Mouse (Mus musculus): ENCODE measurements at regions not wholly inside any gene's neighbourhood (a gene's known extent, or its start where the extent isn't known, plus 50 kb on each side); places are given as distances from the start of the nearest gene placed in this dataset.
A peak's percentile ranks its signal among the peaks of the same experiment; 100 is the strongest.

DNA sequence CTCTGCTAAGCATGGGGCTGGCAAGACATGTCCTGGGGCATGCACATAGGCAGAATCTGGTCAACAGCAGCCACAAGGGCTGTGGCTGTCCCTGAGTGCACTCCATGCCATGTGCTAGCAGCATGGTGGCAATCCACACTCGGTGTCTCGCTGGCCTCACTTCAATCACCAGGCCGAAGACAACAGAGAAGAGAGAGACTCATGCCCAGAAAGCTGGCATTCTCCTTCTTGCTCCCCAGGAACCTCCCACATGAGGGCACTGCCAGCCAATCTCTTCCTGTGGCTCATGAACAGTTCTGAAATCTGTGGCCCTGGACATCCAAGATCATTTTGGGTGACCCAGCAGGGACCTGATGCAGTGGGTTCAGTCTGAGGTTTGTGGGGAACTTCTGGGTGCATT is 74.5 kb upstream of the Gm26897 start:
- no peak for DNase-seq

GRCm38 (mm10) chr5:111660447-111660846 is 73.3 kb upstream of the Gm26897 start:
- DNase-seq: no peak

GRCm38 (mm10) chr5:111660968-111661367 is 72.8 kb upstream of the Gm26897 start:
- no peak for DNase-seq

GRCm38 (mm10) chr5:111661971-111662370 is 71.8 kb upstream of the Gm26897 start:
- DNase-seq: peak; percentile 23

- DNase-seq: no peak
These were observed 69.9 kb upstream of the Gm26897 start for GRCm38 (mm10) chr5:111663831-111664230.

GRCm38 (mm10) chr5:111665406-111665805 is 68.3 kb upstream of the Gm26897 start:
- DNase-seq: peak; percentile 26

DNA sequence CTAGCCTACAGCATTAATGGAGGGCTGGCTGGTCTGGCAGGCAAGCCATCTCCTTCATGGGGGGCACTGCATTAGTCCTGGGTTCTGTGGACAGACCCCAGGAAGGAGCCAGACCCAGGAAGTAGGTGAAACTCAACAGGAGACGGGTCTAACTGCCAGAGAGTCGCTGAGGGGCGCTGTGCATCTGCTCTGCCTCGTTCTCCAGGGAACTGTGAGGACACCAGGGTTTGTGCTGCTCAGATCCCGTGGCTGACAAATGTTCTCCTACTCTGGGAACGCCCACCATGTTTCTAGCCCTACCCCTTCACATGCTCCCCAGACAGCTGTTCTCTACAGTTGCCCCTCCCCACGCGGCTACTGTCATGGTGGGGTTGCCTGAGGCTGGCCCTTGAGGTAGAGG is 67.7 kb upstream of the Gm26897 start:
- no peak for DNase-seq

DNA sequence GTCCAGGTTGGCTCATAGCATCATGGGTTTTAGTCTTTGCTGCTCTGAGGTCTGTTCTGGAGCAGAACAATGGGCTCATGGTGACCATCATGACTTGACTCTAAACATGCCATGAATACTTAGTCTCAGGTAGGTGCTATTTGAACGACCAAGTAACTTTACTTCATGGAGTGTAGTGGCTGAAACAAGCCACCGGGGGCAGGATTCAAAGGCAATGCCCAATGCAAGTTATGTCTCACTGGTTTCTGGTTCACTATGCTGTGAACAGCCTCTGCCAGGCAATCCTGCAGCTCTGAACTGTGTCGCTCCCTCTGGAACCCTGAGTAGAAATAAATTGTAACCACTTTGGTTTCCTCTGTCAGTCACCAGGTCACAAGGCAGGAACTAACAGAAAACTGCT is 65.8 kb upstream of the Gm26897 start:
- DNase-seq: no peak

DNA sequence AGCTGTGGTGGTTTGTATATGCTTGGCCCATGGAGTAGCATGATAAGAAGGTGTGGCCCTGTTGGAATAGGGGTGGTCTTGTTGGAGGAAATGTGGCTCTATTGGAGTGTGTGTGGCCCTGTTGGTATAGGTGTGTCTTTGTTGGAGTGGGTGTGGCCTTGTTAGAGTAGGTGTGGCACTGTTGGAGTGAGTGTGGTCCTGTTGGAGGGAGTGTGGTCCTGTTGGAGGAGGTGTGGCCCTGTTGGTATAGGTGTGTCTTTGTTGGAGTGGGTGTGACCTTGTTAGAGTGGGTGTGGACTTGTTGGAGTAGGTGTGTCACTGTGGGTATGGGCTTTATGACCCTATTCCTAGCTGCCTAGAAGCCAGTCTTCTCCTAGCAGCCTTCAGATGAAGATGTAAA is 64.6 kb upstream of the Gm26897 start:
- no peak for DNase-seq

GRCm38 (mm10) chr5:111671762-111672161 is 62.0 kb upstream of the Gm26897 start:
- DNase-seq: no peak

DNA sequence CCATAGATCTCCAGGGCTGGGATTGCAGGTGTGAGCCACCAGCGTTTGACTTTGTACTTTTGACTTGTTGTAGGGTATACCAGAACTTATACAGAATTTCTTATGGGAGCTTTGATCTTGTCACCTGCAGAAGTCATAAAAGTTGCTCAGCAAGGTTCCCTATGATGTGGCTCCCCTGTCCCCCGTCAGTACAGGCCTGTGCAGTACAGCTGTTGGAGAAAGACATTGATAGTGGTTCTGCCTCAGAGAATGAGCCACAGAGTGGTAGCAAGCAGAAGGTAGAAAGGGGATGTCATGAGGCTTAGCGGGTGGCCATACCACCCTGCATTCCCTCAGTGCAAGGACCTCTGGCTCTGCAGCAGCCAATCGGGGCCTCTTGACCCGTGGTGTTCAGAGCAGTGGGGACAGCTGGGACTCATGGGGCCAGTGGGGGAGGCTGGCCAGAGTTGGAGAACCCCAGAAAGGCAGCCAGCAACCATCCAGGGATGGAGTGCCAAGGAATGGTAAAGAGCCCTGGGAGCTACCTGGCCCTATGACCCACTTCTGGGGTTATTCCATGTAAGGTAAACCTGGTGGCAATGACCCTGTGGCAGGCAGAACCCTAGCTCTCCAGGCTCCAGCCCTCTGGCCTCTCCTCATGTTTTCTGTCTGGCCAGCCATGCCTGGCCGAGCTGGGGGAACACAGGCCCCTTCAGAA is 58.6 kb upstream of the Gm26897 start:
- no peak for DNase-seq

DNA sequence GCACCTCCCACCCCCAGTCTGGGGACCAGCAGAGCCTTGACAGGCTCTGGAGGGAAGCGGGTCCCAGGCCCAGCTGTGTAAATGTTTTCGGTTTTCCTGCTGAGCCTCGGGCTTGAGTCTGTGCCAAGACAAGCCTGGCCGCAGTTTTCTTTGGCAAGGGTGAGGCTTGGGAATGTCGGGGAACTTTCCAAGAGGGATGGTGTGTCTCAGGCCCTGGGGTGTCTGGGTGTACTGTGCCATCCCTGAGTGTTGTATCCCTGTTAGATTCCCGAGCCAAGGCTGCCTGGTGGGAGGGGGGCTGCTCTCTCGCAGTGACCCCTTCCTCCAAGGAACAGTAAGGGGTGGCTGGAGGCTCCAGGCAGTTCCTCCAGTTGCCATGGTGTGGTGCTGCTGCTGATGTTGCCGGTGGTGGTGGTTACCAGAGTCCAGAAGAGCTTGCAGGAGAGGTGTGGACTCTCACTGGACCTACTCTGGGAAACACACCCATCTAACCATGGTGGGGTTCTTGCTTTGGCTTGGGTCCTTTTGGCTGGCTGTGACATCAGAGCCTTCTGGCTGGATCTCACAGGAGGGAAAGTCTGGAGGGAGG is 58.0 kb upstream of the Gm26897 start:
- peak; percentile 28 for DNase-seq

GRCm38 (mm10) chr5:111677847-111678311 is 55.8 kb upstream of the Gm26897 start:
- DNase-seq: no peak

DNA sequence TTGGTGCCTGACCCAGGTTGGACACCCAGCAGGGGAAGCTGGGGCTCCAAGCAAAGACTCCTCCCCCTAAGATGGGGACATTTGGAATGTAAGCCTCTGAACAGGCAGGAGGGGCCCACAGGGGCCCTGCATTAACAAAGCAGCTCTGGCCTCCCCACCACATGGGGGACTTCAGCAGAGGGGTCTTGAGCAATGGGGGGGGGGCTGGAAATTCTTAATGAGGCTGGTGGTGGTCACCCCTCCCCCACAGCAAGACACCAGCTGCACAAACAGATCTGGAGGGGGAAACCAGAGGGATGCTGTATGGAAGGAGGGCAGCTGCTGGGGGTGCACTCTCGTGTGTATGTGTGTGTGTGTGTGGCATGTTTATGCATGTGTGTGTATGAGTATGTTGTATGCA is 55.2 kb upstream of the Gm26897 start:
- no peak for DNase-seq

DNA sequence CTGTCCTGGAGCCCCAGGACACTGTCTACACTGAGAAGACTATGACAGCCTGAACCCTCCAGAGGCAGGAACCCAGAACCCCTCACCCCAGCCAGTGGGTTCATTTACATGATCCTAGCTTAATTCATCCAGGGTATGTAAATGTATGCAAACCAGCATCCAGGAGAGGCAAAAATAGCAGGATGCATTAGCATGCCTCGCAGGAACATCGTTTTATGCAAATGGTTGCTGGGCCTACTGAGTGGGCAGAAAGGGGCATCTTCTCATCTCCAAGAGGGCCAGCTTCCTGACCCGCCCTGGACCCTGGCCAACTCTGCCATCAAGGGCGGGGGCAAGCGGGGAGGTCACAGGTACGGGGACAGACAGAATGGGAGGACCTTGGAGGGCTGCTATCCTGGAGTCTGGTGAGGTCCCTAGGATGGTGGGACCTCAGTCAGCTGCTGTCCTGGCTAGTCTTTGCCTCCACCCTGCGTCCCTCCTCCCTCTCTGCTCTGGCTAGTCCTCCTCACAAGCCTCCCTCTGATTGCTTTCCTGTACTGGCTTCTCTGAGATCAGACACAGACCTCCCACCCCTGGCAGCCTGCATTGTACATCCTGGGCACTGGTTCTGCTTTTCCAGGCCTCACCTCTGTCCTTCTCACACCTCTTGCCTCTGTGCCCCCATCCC is 52.2 kb upstream of the Gm26897 start:
- DNase-seq: no peak

- no peak for DNase-seq
These were observed 50.8 kb upstream of the Gm26897 start for GRCm38 (mm10) chr5:111682899-111683298.

Measured in adrenal gland, adult 8-10 months (tissue).